Mouse (Mus musculus): ENCODE results near the gene Strip2. TPM values are rescaled to one million over a fixed set of nuclear protein-coding genes. Genes with fewer than 3 reads are reported as not detected.
A peak's percentile ranks its signal among the peaks of the same experiment; 100 is the strongest.

The Strip2 gene
- polyA plus RNA-seq, 1 experiment from 2014 or later, result 0.64 TPM

- Histone ChIP-seq H3K27ac (ENCODE audit: low read depth) (no peak overlapping the region), H3K4me2 (ENCODE audit: low read length) (no peak overlapping the region), H3K36me3 (ENCODE audit: control insufficient read depth, insufficient read depth, low read length) (peaks cover 3% of the 10 kb centered on the region; the same call in 1 of the 2 replicates), H3K4me1 (replicated peaks; ENCODE audit: control insufficient read depth, insufficient read depth, low read length) (no peaks in the 10 kb centered on the region; the same call in 1 of the 2 replicates), H3K4me3 (ENCODE audit: low read depth, low read length) (no peak overlapping the region), H3K9ac (ENCODE audit: low read length) (no peak overlapping the region), H3K9me3 (ENCODE audit: control insufficient read depth, low read length) (no peaks in the 10 kb centered on the region), H3K27me3 (replicated peaks; ENCODE audit: control insufficient read depth, insufficient read depth, low read length) (peaks cover 26% of the 10 kb centered on the region)
- DNase-seq (ENCODE audit: low spot score), result no peak
- no peak for ATAC-seq (replicated peaks; ENCODE audit: low FRiP score, low TSS enrichment, low read depth)
These were observed 2.7 kb upstream of the Strip2 start for GRCm38 (mm10) chr6:29914136-29914535.

- Histone ChIP-seq H3K9me3 (ENCODE audit: control insufficient read depth, low read length) (no peaks in the 10 kb centered on the region), H3K27ac (ENCODE audit: low read depth) (no peak overlapping the region), H3K4me2 (ENCODE audit: low read length) (0 out of 2 replicates have a peak overlapping the region, but pooled peaks have one; percentile 89), H3K36me3 (ENCODE audit: control insufficient read depth, insufficient read depth, low read length) (no peaks in the 10 kb centered on the region), H3K9ac (ENCODE audit: low read length) (no peak overlapping the region), H3K4me1 (replicated peaks; ENCODE audit: control insufficient read depth, insufficient read depth, low read length) (no peaks in the 10 kb centered on the region; the same call in 1 of the 2 replicates), H3K4me3 (ENCODE audit: low read depth, low read length) (no peak overlapping the region), H3K27me3 (replicated peaks; ENCODE audit: control insufficient read depth, insufficient read depth, low read length) (peaks cover 29% of the 10 kb centered on the region)
- WGBS, result 38% methylated on average over 9 of the region's 9 CpGs
- DNase-seq (ENCODE audit: low spot score) (no peak), ATAC-seq (replicated peaks; ENCODE audit: low FRiP score, low TSS enrichment, low read depth) (no peak)
These were observed 976 bp upstream of the Strip2 start for GRCm38 (mm10) chr6:29915836-29916235.

GRCm38 (mm10) chr6:29917383-29917720 is 540 bp downstream of the Strip2 start:
- Histone ChIP-seq H3K36me3 (ENCODE audit: control insufficient read depth, insufficient read depth, low read length) (no peaks in the 10 kb centered on the region), H3K27ac (ENCODE audit: low read depth) (no peak overlapping the region), H3K4me2 (ENCODE audit: low read length) (peak overlapping the region; percentile 89), H3K27me3 (replicated peaks; ENCODE audit: control insufficient read depth, insufficient read depth, low read length) (peaks cover 29% of the 10 kb centered on the region), H3K9ac (ENCODE audit: low read length) (peak overlapping the region; percentile 45), H3K9me3 (ENCODE audit: control insufficient read depth, low read length) (no peaks in the 10 kb centered on the region), H3K4me3 (ENCODE audit: low read depth, low read length) (peak overlapping the region; percentile 60), H3K4me1 (replicated peaks; ENCODE audit: control insufficient read depth, insufficient read depth, low read length) (no peaks in the 10 kb centered on the region; the same call in 1 of the 2 replicates)
- peak; percentile 59 for ATAC-seq (replicated peaks; ENCODE audit: low FRiP score, low TSS enrichment, low read depth)
- DNase-seq (ENCODE audit: low spot score), result no peak
- WGBS, result under 1% methylated on average over 21 of the region's 21 CpGs

GRCm38 (mm10) chr6:29917947-29918346 is 1.1 kb downstream of the Strip2 start:
- ATAC-seq (replicated peaks; ENCODE audit: low FRiP score, low TSS enrichment, low read depth) (no peak), DNase-seq (ENCODE audit: low spot score) (no peak)
- Histone ChIP-seq H3K36me3 (ENCODE audit: control insufficient read depth, insufficient read depth, low read length) (no peaks in the 10 kb centered on the region), H3K9ac (ENCODE audit: low read length) (no peak overlapping the region), H3K27ac (ENCODE audit: low read depth) (no peak overlapping the region), H3K4me1 (replicated peaks; ENCODE audit: control insufficient read depth, insufficient read depth, low read length) (no peaks in the 10 kb centered on the region; the same call in 1 of the 2 replicates), H3K27me3 (replicated peaks; ENCODE audit: control insufficient read depth, insufficient read depth, low read length) (peaks cover 29% of the 10 kb centered on the region), H3K9me3 (ENCODE audit: control insufficient read depth, low read length) (no peaks in the 10 kb centered on the region), H3K4me2 (ENCODE audit: low read length) (peak overlapping the region; percentile 89; the same call in 1 of the 2 replicates), H3K4me3 (ENCODE audit: low read depth, low read length) (0 out of 2 replicates have a peak overlapping the region, but pooled peaks have one; percentile 60)
- WGBS, result 47% methylated on average over 4 of the region's 4 CpGs

- Histone ChIP-seq H3K4me3 (ENCODE audit: low read depth, low read length) (no peak overlapping the region), H3K4me1 (replicated peaks; ENCODE audit: control insufficient read depth, insufficient read depth, low read length) (no peaks in the 10 kb centered on the region), H3K36me3 (ENCODE audit: control insufficient read depth, insufficient read depth, low read length) (no peaks in the 10 kb centered on the region), H3K9me3 (ENCODE audit: control insufficient read depth, low read length) (no peaks in the 10 kb centered on the region), H3K9ac (ENCODE audit: low read length) (no peak overlapping the region), H3K27ac (ENCODE audit: low read depth) (no peak overlapping the region), H3K27me3 (replicated peaks; ENCODE audit: control insufficient read depth, insufficient read depth, low read length) (0 out of 2 replicates have a peak, but pooled peaks cover 6% of the 10 kb centered on the region), H3K4me2 (ENCODE audit: low read length) (no peak overlapping the region)
- DNase-seq (ENCODE audit: low spot score), result no peak
- WGBS, result 66% methylated on average over 4 of the region's 4 CpGs
- ATAC-seq (replicated peaks; ENCODE audit: low FRiP score, low TSS enrichment, low read depth), result no peak
These were observed 6.7 kb downstream of the Strip2 start for GRCm38 (mm10) chr6:29923501-29923900.

GRCm38 (mm10) chr6:29925594-29926219 is 8.9 kb downstream of the Strip2 start:
- DNase-seq (ENCODE audit: low spot score), result no peak
- Histone ChIP-seq H3K9me3 (ENCODE audit: control insufficient read depth, low read length) (no peaks in the 10 kb centered on the region), H3K4me3 (ENCODE audit: low read depth, low read length) (no peak overlapping the region), H3K4me1 (replicated peaks; ENCODE audit: control insufficient read depth, insufficient read depth, low read length) (no peaks in the 10 kb centered on the region), H3K27me3 (replicated peaks; ENCODE audit: control insufficient read depth, insufficient read depth, low read length) (no peaks in the 10 kb centered on the region), H3K4me2 (ENCODE audit: low read length) (no peak overlapping the region), H3K9ac (ENCODE audit: low read length) (no peak overlapping the region), H3K36me3 (ENCODE audit: control insufficient read depth, insufficient read depth, low read length) (no peaks in the 10 kb centered on the region), H3K27ac (ENCODE audit: low read depth) (no peak overlapping the region)
- WGBS, result 73% methylated on average over 6 of the region's 6 CpGs
- ATAC-seq (replicated peaks; ENCODE audit: low FRiP score, low TSS enrichment, low read depth), result no peak

GRCm38 (mm10) chr6:29930087-29930486 is 13.3 kb downstream of the Strip2 start:
- no peaks in the 10 kb centered on the region for H3K9me3 ChIP-seq (ENCODE audit: control insufficient read depth, low read length)
- no peaks in the 10 kb centered on the region for H3K27me3 ChIP-seq (replicated peaks; ENCODE audit: control insufficient read depth, insufficient read depth, low read length)
- no peaks in the 10 kb centered on the region for H3K36me3 ChIP-seq (ENCODE audit: control insufficient read depth, insufficient read depth, low read length)
- H3K4me1 ChIP-seq (replicated peaks; ENCODE audit: control insufficient read depth, insufficient read depth, low read length), result no peaks in the 10 kb centered on the region
- H3K27ac ChIP-seq (ENCODE audit: low read depth), result no peak overlapping the region
- no peak for DNase-seq (ENCODE audit: low spot score)
- no peak overlapping the region for H3K9ac ChIP-seq (ENCODE audit: low read length)
- no peak overlapping the region for H3K4me2 ChIP-seq (ENCODE audit: low read length)
- ATAC-seq (replicated peaks; ENCODE audit: low FRiP score, low TSS enrichment, low read depth), result no peak
- no peak overlapping the region for H3K4me3 ChIP-seq (ENCODE audit: low read depth, low read length)

- no peak overlapping the region for H3K27ac ChIP-seq (ENCODE audit: low read depth)
- ATAC-seq (replicated peaks; ENCODE audit: low FRiP score, low TSS enrichment, low read depth) (no peak), DNase-seq (ENCODE audit: low spot score) (no peak)
- no peak overlapping the region for H3K9ac ChIP-seq (ENCODE audit: low read length)
- no peaks in the 10 kb centered on the region for H3K9me3 ChIP-seq (ENCODE audit: control insufficient read depth, low read length)
- H3K27me3 ChIP-seq (replicated peaks; ENCODE audit: control insufficient read depth, insufficient read depth, low read length), result no peaks in the 10 kb centered on the region
- 82% methylated on average over 6 of the region's 6 CpGs for WGBS
- no peaks in the 10 kb centered on the region for H3K4me1 ChIP-seq (replicated peaks; ENCODE audit: control insufficient read depth, insufficient read depth, low read length)
- H3K36me3 ChIP-seq (ENCODE audit: control insufficient read depth, insufficient read depth, low read length), result no peaks in the 10 kb centered on the region
- no peak overlapping the region for H3K4me2 ChIP-seq (ENCODE audit: low read length)
- no peak overlapping the region for H3K4me3 ChIP-seq (ENCODE audit: low read depth, low read length)
These were observed 13.9 kb downstream of the Strip2 start for GRCm38 (mm10) chr6:29930665-29931064.

GRCm38 (mm10) chr6:29931181-29931580 is 14.4 kb downstream of the Strip2 start:
- Histone ChIP-seq H3K4me1 (replicated peaks; ENCODE audit: control insufficient read depth, insufficient read depth, low read length) (no peaks in the 10 kb centered on the region), H3K27me3 (replicated peaks; ENCODE audit: control insufficient read depth, insufficient read depth, low read length) (no peaks in the 10 kb centered on the region), H3K9ac (ENCODE audit: low read length) (no peak overlapping the region), H3K36me3 (ENCODE audit: control insufficient read depth, insufficient read depth, low read length) (no peaks in the 10 kb centered on the region), H3K4me3 (ENCODE audit: low read depth, low read length) (no peak overlapping the region), H3K9me3 (ENCODE audit: control insufficient read depth, low read length) (no peaks in the 10 kb centered on the region), H3K27ac (ENCODE audit: low read depth) (no peak overlapping the region), H3K4me2 (ENCODE audit: low read length) (no peak overlapping the region)
- DNase-seq (ENCODE audit: low spot score) (no peak), ATAC-seq (replicated peaks; ENCODE audit: low FRiP score, low TSS enrichment, low read depth) (no peak)
- 94% methylated on average over 4 of the region's 4 CpGs for WGBS
